Mouse (Mus musculus) small intestine, adult 2 months (tissue): ENCODE data around the gene Mtmr4.
A peak's percentile ranks its signal among the peaks of the same experiment; 100 is the strongest.

ENCODE experiments used
- CTCF ChIP-seq: fragments of 200-500 bp; IDR thresholded peaks from 2 replicates; pipeline ENCODE4 v1.5.1; 2012; ENCODE audit warnings: low read depth, mild to moderate bottlenecking, control low read depth, inconsistent platforms, low read length, moderate library complexity, mixed read lengths; ENCODE audit not compliant: insufficient replicate concordance, insufficient read length; ENCODE audit errors: extremely low read depth
- POLR2A ChIP-seq: fragments of 200-500 bp; IDR thresholded peaks from 2 replicates; pipeline ENCODE4 v1.6.1; 2012; ENCODE audit warnings: low read depth, mild to moderate bottlenecking, control low read depth, inconsistent platforms, low read length, moderate library complexity

DNA sequence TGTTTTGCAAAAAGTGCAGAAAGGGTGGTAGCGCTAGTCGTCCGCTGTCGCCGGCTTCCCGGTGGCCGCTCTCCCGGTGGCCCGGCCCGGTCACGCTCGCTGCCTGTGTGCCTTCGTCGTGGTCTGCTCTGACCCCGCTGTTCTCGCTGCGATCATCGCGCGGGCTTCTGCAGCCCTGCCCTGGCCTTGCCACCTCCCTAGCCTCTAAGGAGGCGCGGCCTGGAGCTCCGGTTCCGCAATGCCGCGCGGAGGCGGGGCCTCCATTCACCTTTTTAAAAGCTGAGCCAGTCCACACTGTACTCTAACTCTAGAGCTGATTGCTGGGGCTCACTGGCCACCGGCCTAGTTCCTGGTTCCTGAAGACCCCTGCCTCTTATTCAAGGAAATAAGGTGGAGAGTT, 47.2 kb downstream of the Mtmr4 start:
- TF ChIP-seq CTCF (no peak), POLR2A (peak; percentile 70; the same call in 1 of the 2 replicates)
